Mouse (Mus musculus) gastrocnemius, postnatal 36 days (tissue): ENCODE results near the gene Fam131c. TPM values are rescaled to one million over a fixed set of nuclear protein-coding genes. Genes with fewer than 3 reads are reported as not detected.

Source experiments
- DNase-seq, 2 experiments: peaks; one replicate each; pipeline ENCODE4 v3.0.0; 2022
- intact Hi-C: fragments of 180-260 bp; cut with DNase I; formaldehyde crosslinking; loops from one replicate; pipeline ENCODE4 v1.15.1; 2025
- microRNA-seq, 2 experiments: library from miRNA; unstranded; fragments of <30 nt; microRNA quantifications; one replicate each; pipeline ENCODE4 v1.2.0; 2021
- total RNA-seq, 2 experiments: library from RNA; stranded (reverse); gene quantifications; 2 replicates each; pipeline ENCODE4 v1.2.3; 2021

Fam131c gene
- total RNA-seq, 2 experiments from 2014 or later: 0.18 to 0.22 TPM

GRCm38 (mm10) chr4:141429847-141430246, 61.8 kb downstream of the Fam131c start:
- no peak for DNase-seq
- intact Hi-C loops: loop anchor here (2.0 to 5.0 kb wide), 3 partner anchors 25 to 131 kb away; no protein-coding TSS in a partner anchor

- DNase-seq: peak; percentile 61 to 68
These were observed 63.0 kb downstream of the Fam131c start for GRCm38 (mm10) chr4:141430997-141431396.

GRCm38 (mm10) chr4:141432666-141433065, 64.6 kb downstream of the Fam131c start:
- no peak for DNase-seq
- intact Hi-C loops: loop anchor here (5.0 kb wide), 1 partner anchor 75 kb away; no protein-coding TSS in a partner anchor

More at GRCm38 (mm10) chr4:141430997-141431396, 63.0 kb downstream of the Fam131c start:
- intact Hi-C loops: loop anchor here (2.0 to 5.0 kb wide), 3 partner anchors 26 to 130 kb away; no protein-coding TSS in a partner anchor

DNA sequence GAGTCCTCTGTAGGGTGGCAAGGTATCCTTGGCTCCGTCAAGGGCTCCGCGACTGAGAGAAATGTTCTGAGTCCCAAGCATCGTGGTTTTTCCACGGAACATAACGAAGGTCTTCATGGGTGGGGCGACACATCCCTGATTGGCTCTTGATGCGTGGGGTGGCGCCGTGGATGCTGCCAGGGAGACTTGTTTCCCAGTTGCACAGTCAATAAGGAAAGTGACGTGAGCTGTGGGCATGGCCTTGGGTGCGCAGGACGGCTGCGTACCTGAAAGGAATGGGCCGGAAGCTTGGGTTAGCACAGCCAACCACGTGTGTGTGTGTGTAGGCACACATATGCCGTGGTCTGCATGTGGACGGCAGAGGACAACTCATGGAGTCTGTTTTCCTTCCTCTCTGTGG, 65.2 kb downstream of the Fam131c start:
- intact Hi-C loops: loop anchor here (5.0 kb wide), 1 partner anchor 74 kb away; no protein-coding TSS in a partner anchor
- no peak for DNase-seq

Small RNA genes within 50 kb of the gene (microRNA-seq; reads per million reads assigned to microRNA genes)
- gene Gm25690: 0 reads per million in 2 experiments

Other genes with a start within 250 kb of the Fam131c start
- 100 to 1,000 TPM; 141 to 150 TPM for gene Szrd1, start 228.4 kb upstream of the Fam131c start, total RNA-seq
- 1 to 10 TPM; 8.8 to 9.8 TPM for gene Fbxo42, start 220.3 kb upstream of the Fam131c start, total RNA-seq
- gene Rsg1, start 154.3 kb upstream of the Fam131c start, total RNA-seq: not detected
- gene Arhgef19, start 128.7 kb upstream of the Fam131c start, total RNA-seq: under 1 TPM; 0.26 to 0.69 TPM
- 1 to 10 TPM; 2.4 to 2.6 TPM for gene Epha2, start 67.0 kb upstream of the Fam131c start, total RNA-seq
- under 1 TPM; 0.17 to 0.26 TPM for gene Clcnka, start 30.5 kb downstream of the Fam131c start, total RNA-seq
- under 1 TPM in 1 of 2 experiments, not detected in 1; 0.27 TPM for gene Clcnkb, start 47.8 kb downstream of the Fam131c start, total RNA-seq
- gene Hspb7, start 52.6 kb downstream of the Fam131c start, total RNA-seq: 100 to 1,000 TPM; 198 to 366 TPM
- gene Srarp, start 67.9 kb downstream of the Fam131c start, total RNA-seq: under 1 TPM; 0.31 to 0.67 TPM
- 10 to 100 TPM; 25.2 to 25.5 TPM for gene Zbtb17, start 76.4 kb downstream of the Fam131c start, total RNA-seq
- 10 to 100 TPM; 17.1 to 21.8 TPM for gene Spen, start 170.4 kb downstream of the Fam131c start, total RNA-seq
- under 1 TPM; 0.64 to 0.84 TPM for gene Fblim1, start 237.9 kb downstream of the Fam131c start, total RNA-seq